Mouse (Mus musculus) bone marrow, adult 2 months (tissue): Measurements from ENCODE around the gene Rbl2.

Experiments
- CTCF ChIP-seq: fragments of 200-500 bp; IDR thresholded peaks from 2 replicates; pipeline ENCODE4 v1.5.1; 2011; ENCODE audit warnings: low read length, control low read depth; ENCODE audit not compliant: control insufficient read depth, insufficient read depth
- POLR2A ChIP-seq: fragments of 200-500 bp; IDR thresholded peaks from 2 replicates; pipeline ENCODE4 v1.6.1; 2011; ENCODE audit warnings: low read depth, mild to moderate bottlenecking, control low read depth, low read length, borderline replicate concordance; ENCODE audit not compliant: control insufficient read depth

DNA sequence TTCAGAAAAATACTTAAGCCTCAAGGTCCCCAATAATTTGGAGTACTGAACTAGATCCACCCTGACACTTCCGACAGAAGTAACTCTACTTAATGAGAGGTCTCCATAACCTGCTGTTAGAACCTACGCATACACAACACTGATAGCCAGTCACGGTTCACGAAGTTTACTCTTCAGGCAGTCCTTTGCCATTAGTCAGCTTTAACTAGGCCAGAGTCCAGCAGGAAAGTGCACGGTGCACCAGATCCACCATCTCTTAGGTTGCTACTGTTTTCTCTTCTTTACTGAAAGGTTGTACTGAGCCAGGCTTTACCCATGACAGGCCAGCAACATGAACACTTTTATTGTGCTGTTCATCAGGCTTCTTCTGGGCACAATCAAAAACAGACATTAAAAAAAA is 54.5 kb downstream of the Rbl2 start:
- TF ChIP-seq CTCF, result no peak
- TF ChIP-seq POLR2A, result no peak
